Mouse (Mus musculus) small intestine, adult 2 months (tissue): ENCODE measurements around the gene Lysmd4. TPM values are rescaled to one million over a fixed set of nuclear protein-coding genes. Genes with fewer than 3 reads are reported as not detected.

Source experiments
- H3K27ac ChIP-seq: fragments of 200-500 bp; 2 replicates; pipeline ENCODE4 v1.5.1; 2012; ENCODE audit warnings: low read depth, low read length, control low read depth, inconsistent platforms; ENCODE audit not compliant: insufficient read depth
- H3K27me3 ChIP-seq: fragments of 200-500 bp; 2 replicates; pipeline ENCODE4 v1.6.1; 2012; ENCODE audit warnings: mild to moderate bottlenecking, moderate library complexity, low read length, inconsistent platforms; ENCODE audit not compliant: control insufficient read depth, insufficient read depth
- H3K36me3 ChIP-seq: fragments of 200-500 bp; 2 replicates; pipeline ENCODE4 v1.6.1; 2012; ENCODE audit warnings: mild to moderate bottlenecking, low read length, control low read depth, inconsistent platforms; ENCODE audit not compliant: control insufficient read depth, insufficient read depth
- H3K4me1 ChIP-seq: fragments of 200-500 bp; 2 replicates; pipeline ENCODE4 v1.6.1; 2012; ENCODE audit warnings: low read length, inconsistent platforms, mixed read lengths; ENCODE audit not compliant: control insufficient read depth, insufficient read depth, insufficient read length
- H3K4me3 ChIP-seq: fragments of 200-500 bp; 2 replicates; pipeline ENCODE4 v1.5.1; 2012; ENCODE audit warnings: low read depth, mild to moderate bottlenecking, control low read depth, inconsistent platforms, low read length, moderate library complexity
- CTCF ChIP-seq: fragments of 200-500 bp; IDR thresholded peaks from 2 replicates; pipeline ENCODE4 v1.5.1; 2012; ENCODE audit warnings: low read depth, mild to moderate bottlenecking, control low read depth, inconsistent platforms, low read length, moderate library complexity, mixed read lengths; ENCODE audit not compliant: insufficient replicate concordance, insufficient read length; ENCODE audit errors: extremely low read depth
- POLR2A ChIP-seq: fragments of 200-500 bp; IDR thresholded peaks from 2 replicates; pipeline ENCODE4 v1.6.1; 2012; ENCODE audit warnings: low read depth, mild to moderate bottlenecking, control low read depth, inconsistent platforms, low read length, moderate library complexity
- WGBS: fragments of 180-500 bp; shearing (Covaris S2); methylation state at CpG from one replicate; pipeline ENCODE4 v1.1.7; 2018; 5-methylcytosine and 5-hydroxymethylcytosine counted together
- polyA plus RNA-seq: library from polyadenylated mRNA; depleted of rRNA; stranded (reverse); fragments of >200 nt; gene quantifications from 2 replicates; pipeline ENCODE4 v1.2.3, GENCODE M21; 2012; rRNA removed

The Lysmd4 gene
- 5.8 and 13.0 TPM in 2 replicates for polyA plus RNA-seq

- 2% methylated on average over 31 of the region's 31 CpGs for WGBS
- Histone ChIP-seq H3K4me3 (peak within 1 kb of the TSS; percentile 82), H3K27ac (peak within 1 kb of the TSS; percentile 92), H3K36me3 (peaks cover 17% of the 10 kb centered on the region), H3K27me3 (no peaks in the 10 kb centered on the region), H3K4me1 (peaks cover 11% of the 10 kb centered on the region)
- TF ChIP-seq POLR2A = peak; percentile 80; the same call in 1 of the 2 replicates
- TF ChIP-seq CTCF = no peak
These were observed at the start of gene Lysmd4 for GRCm38 (mm10) chr7:67222220-67222862. Gene Lysmd4 (plus strand): TSS chr7:67222544.

GRCm38 (mm10) chr7:67173522-67174195 lies 48.7 kb upstream of the Lysmd4 start:
- no peaks in the 10 kb centered on the region for H3K27me3 ChIP-seq
- H3K36me3 ChIP-seq = no peaks in the 10 kb centered on the region
- WGBS = 83% methylated on average over 2 of the region's 2 CpGs
- TF ChIP-seq CTCF = no peak
- no peak for TF ChIP-seq POLR2A
- H3K27ac ChIP-seq = no peak overlapping the region
- no peak overlapping the region for H3K4me3 ChIP-seq
- H3K4me1 ChIP-seq = peaks cover 2% of the 10 kb centered on the region

GRCm38 (mm10) chr7:67183786-67184185 lies 38.6 kb upstream of the Lysmd4 start:
- Histone ChIP-seq H3K27ac (no peak overlapping the region), H3K4me1 (no peaks in the 10 kb centered on the region), H3K27me3 (no peaks in the 10 kb centered on the region), H3K4me3 (no peak overlapping the region), H3K36me3 (no peaks in the 10 kb centered on the region)
- WGBS = 85% methylated on average over 4 of the region's 4 CpGs
- TF ChIP-seq POLR2A = no peak
- no peak for TF ChIP-seq CTCF

GRCm38 (mm10) chr7:67199412-67199811 lies 22.9 kb upstream of the Lysmd4 start:
- no peaks in the 10 kb centered on the region for H3K27me3 ChIP-seq
- H3K4me3 ChIP-seq = no peak overlapping the region
- H3K4me1 ChIP-seq = no peaks in the 10 kb centered on the region
- peak; percentile 94 for TF ChIP-seq CTCF
- TF ChIP-seq POLR2A = no peak
- H3K27ac ChIP-seq = no peak overlapping the region
- 7% methylated on average over 10 of the region's 10 CpGs for WGBS
- no peaks in the 10 kb centered on the region for H3K36me3 ChIP-seq

- Histone ChIP-seq H3K27me3 (no peaks in the 10 kb centered on the region), H3K27ac (no peak overlapping the region), H3K4me3 (no peak overlapping the region), H3K36me3 (no peaks in the 10 kb centered on the region), H3K4me1 (peaks cover 23% of the 10 kb centered on the region; the same call in 1 of the 2 replicates)
- TF ChIP-seq POLR2A (no peak), CTCF (no peak)
- WGBS = 84% methylated on average over 3 of the region's 3 CpGs
These were observed 18.7 kb upstream of the Lysmd4 start for GRCm38 (mm10) chr7:67203625-67204024.

- Histone ChIP-seq H3K27me3 (no peaks in the 10 kb centered on the region), H3K36me3 (no peaks in the 10 kb centered on the region), H3K4me1 (peaks cover 23% of the 10 kb centered on the region; the same call in 1 of the 2 replicates), H3K27ac (peak overlapping the region; percentile 96), H3K4me3 (peak overlapping the region; percentile 20; the same call in 1 of the 2 replicates)
- WGBS = 32% methylated on average over 9 of the region's 9 CpGs
- no peak for TF ChIP-seq POLR2A
- TF ChIP-seq CTCF = no peak
These were observed 16.5 kb upstream of the Lysmd4 start for GRCm38 (mm10) chr7:67205734-67206425.

GRCm38 (mm10) chr7:67206496-67206895 lies 15.8 kb upstream of the Lysmd4 start:
- WGBS = 44% methylated on average over 10 of the region's 10 CpGs
- no peak for TF ChIP-seq CTCF
- TF ChIP-seq POLR2A = no peak
- H3K36me3 ChIP-seq = no peaks in the 10 kb centered on the region
- H3K27me3 ChIP-seq = no peaks in the 10 kb centered on the region
- H3K27ac ChIP-seq = peak overlapping the region; percentile 96
- peaks cover 23% of the 10 kb centered on the region; the same call in 1 of the 2 replicates for H3K4me1 ChIP-seq
- peak overlapping the region; percentile 20; the same call in 1 of the 2 replicates for H3K4me3 ChIP-seq
